Mouse (Mus musculus) MEL-GATA-1-ER (cell line): ENCODE measurements at regions not wholly inside any gene's neighbourhood (a gene's known extent, or its start where the extent isn't known, plus 50 kb on each side); places are given as distances from the start of the nearest gene placed in this dataset.
A peak's percentile ranks its signal among the peaks of the same experiment; 100 is the strongest.
"Not testable (repeated sequence)": the region's sequence is repeated elsewhere in the genome, so short reads cannot be mapped to it uniquely, and the experiment has no call there.

ENCODE experiments used
- DNase-seq: peaks from one replicate; pipeline ENCODE4 v3.0.0-alpha.2; 2012; ENCODE audit warnings: low read depth; ENCODE audit errors: extremely low read depth

DNA sequence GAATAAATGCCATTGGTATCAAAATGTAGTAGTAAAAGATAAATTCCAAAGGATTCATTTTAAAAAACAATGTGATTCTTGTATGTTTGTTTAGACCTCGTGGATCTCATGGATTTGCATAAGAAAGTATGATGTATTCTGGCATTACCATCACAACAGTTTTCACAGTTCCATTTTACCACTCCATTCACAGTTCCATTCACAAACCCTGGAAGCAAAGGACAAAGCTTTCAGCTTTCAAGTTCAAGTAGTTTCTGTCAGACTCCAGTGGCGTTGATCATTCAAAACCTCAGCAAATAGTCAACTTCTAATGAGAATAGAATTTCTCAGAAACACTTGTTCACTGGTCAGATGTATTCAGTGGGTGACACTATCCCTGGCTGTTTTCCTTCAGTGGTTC is 1157.9 kb upstream of the Cntn5 start:
- DNase-seq: no peak

GRCm38 (mm10) chr9:12052429-12052828 is 1147.9 kb upstream of the Cntn5 start:
- no peak for DNase-seq

- no peak for DNase-seq
Observed at GRCm38 (mm10) chr9:12015978-12016377, 1111.4 kb upstream of the Cntn5 start.

GRCm38 (mm10) chr9:11998580-11998979 is 1094.0 kb upstream of the Cntn5 start:
- no peak for DNase-seq

- DNase-seq: no peak
Observed at GRCm38 (mm10) chr9:11982102-11982882, 1077.7 kb upstream of the Cntn5 start.

GRCm38 (mm10) chr9:11940691-11941480 is 1036.3 kb upstream of the Cntn5 start:
- DNase-seq: not testable (repeated sequence)

DNA sequence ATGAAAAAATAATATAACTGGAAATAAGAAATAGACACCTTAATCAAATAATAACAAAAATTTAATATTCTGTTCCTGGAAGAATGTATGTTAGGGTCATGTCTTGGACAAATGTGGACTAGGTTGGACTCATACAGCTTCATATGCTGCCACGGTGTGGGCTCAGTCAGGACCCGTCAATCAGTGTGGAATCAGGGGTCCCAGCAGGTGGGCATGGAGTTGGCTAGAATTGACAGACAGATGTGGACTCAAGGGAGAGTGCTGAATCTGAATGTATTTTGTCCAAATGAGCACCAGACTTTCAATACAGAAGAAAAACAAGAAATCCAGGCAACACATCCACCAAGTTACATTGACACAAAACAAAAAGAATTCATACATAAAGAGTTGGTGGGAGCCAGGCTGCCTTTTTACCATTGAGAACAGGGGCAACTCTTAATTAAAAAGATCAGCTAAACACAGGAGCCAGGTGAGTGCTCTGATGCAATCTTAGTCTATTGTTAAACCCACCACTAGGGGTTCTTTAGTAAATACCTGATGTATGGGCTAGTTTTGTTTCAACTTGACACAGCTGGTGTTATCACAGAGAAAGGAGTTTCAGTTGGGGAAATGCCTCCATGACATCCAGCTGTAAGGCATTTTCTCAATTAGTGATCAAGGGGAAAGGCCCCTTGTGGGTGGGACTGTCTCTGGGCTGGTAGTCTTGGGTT is 1035.4 kb upstream of the Cntn5 start:
- no peak for DNase-seq

DNA sequence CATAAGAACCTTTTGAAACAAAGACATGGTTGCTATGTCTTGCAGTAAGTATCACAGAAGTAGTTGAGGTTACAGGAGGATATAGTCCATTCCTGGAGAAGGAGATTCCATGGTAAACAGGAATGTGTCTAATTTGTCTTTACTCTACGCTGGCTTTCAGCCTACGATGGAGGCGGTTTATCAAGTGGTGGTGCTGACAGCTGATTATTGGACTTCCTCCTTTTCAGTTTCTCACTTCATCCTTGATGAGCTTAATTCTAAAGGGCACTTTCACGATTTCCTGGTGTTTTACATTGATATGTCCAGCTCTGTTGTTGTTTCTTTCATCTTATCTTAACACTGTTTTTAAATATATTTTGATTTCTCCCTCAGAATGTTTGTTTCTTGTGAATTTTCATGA is 1020.9 kb upstream of the Cntn5 start:
- DNase-seq: peak; percentile 59

GRCm38 (mm10) chr9:11923591-11924355 is 1019.2 kb upstream of the Cntn5 start:
- not testable (repeated sequence) for DNase-seq

DNA sequence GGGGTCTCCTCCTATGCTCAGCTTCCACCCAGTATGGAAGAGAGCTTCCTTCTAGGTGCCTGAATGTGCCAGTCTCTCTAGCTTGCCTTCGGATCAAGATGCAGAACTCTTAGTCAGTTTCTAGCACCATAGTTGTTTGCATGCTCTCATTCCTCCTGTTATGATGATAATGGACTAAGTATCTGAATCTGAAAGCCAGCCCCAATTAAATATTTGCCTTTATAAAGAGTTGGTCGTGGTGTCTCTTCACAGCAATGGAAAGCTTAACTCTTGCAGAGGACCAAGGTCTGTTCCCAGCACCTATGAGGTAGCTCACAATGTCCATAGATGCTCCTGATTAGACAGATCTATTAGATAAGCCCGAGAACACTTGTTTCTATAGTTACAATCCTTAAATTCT is 1015.7 kb upstream of the Cntn5 start:
- no peak for DNase-seq

- DNase-seq: no peak
Observed at GRCm38 (mm10) chr9:11898232-11898631, 993.7 kb upstream of the Cntn5 start.

GRCm38 (mm10) chr9:11885784-11886183 is 981.2 kb upstream of the Cntn5 start:
- DNase-seq: no peak

GRCm38 (mm10) chr9:11872059-11872458 is 967.5 kb upstream of the Cntn5 start:
- DNase-seq: no peak

DNA sequence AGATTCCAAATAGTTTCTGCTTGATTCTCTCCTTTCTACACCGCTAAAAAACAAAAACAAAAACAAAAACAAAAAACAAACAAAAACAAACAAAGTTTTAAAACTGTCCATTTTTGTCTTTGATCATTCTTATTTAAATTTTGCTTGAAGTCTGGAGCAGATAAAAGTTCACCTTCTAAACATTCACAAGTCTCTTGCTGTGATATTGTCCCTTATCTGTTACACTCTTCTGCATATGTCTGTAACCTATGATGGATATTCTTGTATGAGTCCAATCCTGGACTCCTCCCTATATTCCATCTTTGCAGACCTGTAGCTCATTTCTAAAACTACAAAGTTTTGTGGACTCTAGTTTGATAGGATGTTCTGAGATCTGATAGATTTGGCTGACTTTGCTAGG is 966.9 kb upstream of the Cntn5 start:
- no peak for DNase-seq

- not testable (repeated sequence) for DNase-seq
Observed at GRCm38 (mm10) chr9:11848692-11849091, 944.1 kb upstream of the Cntn5 start.
